Mouse (Mus musculus): ENCODE measurements around the gene Gm49342.
A peak's percentile ranks its signal among the peaks of the same experiment; 100 is the strongest.

DNA sequence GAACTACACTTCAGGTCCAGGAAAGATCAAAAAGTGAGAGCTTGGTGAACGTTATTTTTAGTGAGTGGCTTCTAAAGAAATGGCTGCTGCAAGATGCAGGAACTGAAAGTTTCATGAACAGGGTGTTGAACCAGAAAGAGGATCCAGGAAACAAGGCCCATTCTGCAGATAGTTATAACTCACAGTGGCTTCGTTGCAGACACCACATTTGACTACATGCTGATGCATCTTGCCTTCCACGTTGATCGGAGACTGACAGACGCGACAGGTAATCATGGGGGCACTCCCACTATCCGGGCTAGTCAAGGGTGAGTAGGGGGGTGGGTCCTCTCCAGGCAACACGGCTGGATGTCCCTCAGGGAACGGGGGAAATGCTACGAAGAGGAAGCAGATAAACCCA is 14.4 kb upstream of the Gm49342 start:
- 0 out of 2 replicates have a peak, but pooled peaks have one; percentile 16 for TF ChIP-seq CHD2 (IDR thresholded peaks at IDR 0.05; ENCODE audit: low read depth, low read length)
- TF ChIP-seq HCFC1 (IDR thresholded peaks at IDR 0.05; ENCODE audit: borderline replicate concordance, insufficient read depth, low read length): no peak
- TF ChIP-seq ZNF384 (IDR thresholded peaks at IDR 0.05; ENCODE audit: low read depth, low read length): no peak
- no peak for TF ChIP-seq MAFK (IDR thresholded peaks at IDR 0.05; ENCODE audit: insufficient read depth, low read depth, low read length)
- no peak for TF ChIP-seq ZC3H11A (IDR thresholded peaks at IDR 0.05; ENCODE audit: borderline replicate concordance, low read depth, low read length)
